Mouse (Mus musculus): ENCODE data around the gene Micall1. TPM values are rescaled to one million over a fixed set of nuclear protein-coding genes. Genes with fewer than 3 reads are reported as not detected.

Micall1 gene
- polyA plus RNA-seq, 1 experiment from 2014 or later, result 0.92 TPM

- ATAC-seq, result no peak
- peak overlapping the region; percentile 73; the same call in 1 of the 2 replicates for H3K4me3 ChIP-seq (ENCODE audit: low read depth, low read length)
- 80% methylated on average over 2 of the region's 2 CpGs for WGBS (ENCODE audit: insufficient replicate concordance)
- H3K36me3 ChIP-seq (replicated peaks; ENCODE audit: insufficient read depth, low read length), result peaks cover 1% of the 10 kb centered on the region; the same call in 1 of the 2 replicates
- no peak for TF ChIP-seq EP300 (IDR thresholded peaks at IDR 0.05; ENCODE audit: low read depth)
- TF ChIP-seq CTCF (IDR thresholded peaks at IDR 0.05; ENCODE audit: low read depth), result no peak
- H3K9ac ChIP-seq (replicated peaks), result 0 out of 2 replicates have a peak overlapping the region, but pooled peaks have one; percentile 11
- no peaks in the 10 kb centered on the region for H3K9me3 ChIP-seq (ENCODE audit: low read length)
- DNase-seq, result no peak
- peak overlapping the region; percentile 97 for H3K4me2 ChIP-seq (ENCODE audit: low read depth, low read length)
- no peak overlapping the region for H3K27ac ChIP-seq (ENCODE audit: low read depth)
- H3K27me3 ChIP-seq (ENCODE audit: insufficient read depth, low read length), result no peaks in the 10 kb centered on the region
- peaks cover 23% of the 10 kb centered on the region for H3K4me1 ChIP-seq (ENCODE audit: insufficient read depth)
Measured at GRCm38 (mm10) chr15:79110528-79110927, 1.8 kb downstream of the Micall1 start.

GRCm38 (mm10) chr15:79111774-79112173, 3.1 kb downstream of the Micall1 start:
- Histone ChIP-seq H3K4me3 (ENCODE audit: low read depth, low read length) (no peak overlapping the region), H3K4me1 (ENCODE audit: insufficient read depth) (peaks cover 23% of the 10 kb centered on the region), H3K27me3 (ENCODE audit: insufficient read depth, low read length) (no peaks in the 10 kb centered on the region), H3K27ac (ENCODE audit: low read depth) (no peak overlapping the region), H3K4me2 (ENCODE audit: low read depth, low read length) (no peak overlapping the region), H3K36me3 (replicated peaks; ENCODE audit: insufficient read depth, low read length) (peaks cover 3% of the 10 kb centered on the region; the same call in 1 of the 2 replicates), H3K9ac (replicated peaks) (no peak overlapping the region), H3K9me3 (ENCODE audit: low read length) (no peaks in the 10 kb centered on the region)
- DNase-seq (no peak), ATAC-seq (no peak)
- TF ChIP-seq EP300 (IDR thresholded peaks at IDR 0.05; ENCODE audit: low read depth) (no peak), CTCF (IDR thresholded peaks at IDR 0.05; ENCODE audit: low read depth) (no peak)
- 76% methylated on average over 4 of the region's 4 CpGs for WGBS (ENCODE audit: insufficient replicate concordance)

- ATAC-seq (no peak), DNase-seq (no peak)
- Histone ChIP-seq H3K9me3 (ENCODE audit: low read length) (no peaks in the 10 kb centered on the region), H3K9ac (replicated peaks) (no peak overlapping the region), H3K27ac (ENCODE audit: low read depth) (no peak overlapping the region), H3K36me3 (replicated peaks; ENCODE audit: insufficient read depth, low read length) (peaks cover 9% of the 10 kb centered on the region), H3K4me2 (ENCODE audit: low read depth, low read length) (no peak overlapping the region), H3K4me3 (ENCODE audit: low read depth, low read length) (no peak overlapping the region), H3K4me1 (ENCODE audit: insufficient read depth) (peaks cover 6% of the 10 kb centered on the region), H3K27me3 (ENCODE audit: insufficient read depth, low read length) (no peaks in the 10 kb centered on the region)
- TF ChIP-seq EP300 (IDR thresholded peaks at IDR 0.05; ENCODE audit: low read depth) (no peak), CTCF (IDR thresholded peaks at IDR 0.05; ENCODE audit: low read depth) (no peak)
- WGBS (ENCODE audit: insufficient replicate concordance), result 55% methylated on average over 5 of the region's 5 CpGs
Measured at GRCm38 (mm10) chr15:79115276-79115675, 6.6 kb downstream of the Micall1 start.

GRCm38 (mm10) chr15:79119491-79119890, 10.8 kb downstream of the Micall1 start:
- ATAC-seq (no peak), DNase-seq (no peak)
- no peaks in the 10 kb centered on the region for H3K4me1 ChIP-seq (ENCODE audit: insufficient read depth)
- no peaks in the 10 kb centered on the region for H3K27me3 ChIP-seq (ENCODE audit: insufficient read depth, low read length)
- H3K4me2 ChIP-seq (ENCODE audit: low read depth, low read length), result no peak overlapping the region
- TF ChIP-seq EP300 (IDR thresholded peaks at IDR 0.05; ENCODE audit: low read depth) (no peak), CTCF (IDR thresholded peaks at IDR 0.05; ENCODE audit: low read depth) (no peak)
- H3K9ac ChIP-seq (replicated peaks), result no peak overlapping the region
- no peaks in the 10 kb centered on the region for H3K9me3 ChIP-seq (ENCODE audit: low read length)
- no peak overlapping the region for H3K4me3 ChIP-seq (ENCODE audit: low read depth, low read length)
- WGBS (ENCODE audit: insufficient replicate concordance), result 80% methylated on average over 9 of the region's 9 CpGs
- H3K27ac ChIP-seq (ENCODE audit: low read depth), result no peak overlapping the region
- H3K36me3 ChIP-seq (replicated peaks; ENCODE audit: insufficient read depth, low read length), result peaks cover 11% of the 10 kb centered on the region

GRCm38 (mm10) chr15:79122119-79122518, 13.4 kb downstream of the Micall1 start:
- WGBS (ENCODE audit: insufficient replicate concordance), result 78% methylated on average over 4 of the region's 4 CpGs

GRCm38 (mm10) chr15:79122546-79122945, 13.8 kb downstream of the Micall1 start:
- Histone ChIP-seq H3K9me3 (ENCODE audit: low read length) (no peaks in the 10 kb centered on the region), H3K4me3 (ENCODE audit: low read depth, low read length) (no peak overlapping the region), H3K9ac (replicated peaks) (no peak overlapping the region), H3K4me2 (ENCODE audit: low read depth, low read length) (no peak overlapping the region), H3K4me1 (ENCODE audit: insufficient read depth) (no peaks in the 10 kb centered on the region), H3K27ac (ENCODE audit: low read depth) (no peak overlapping the region), H3K36me3 (replicated peaks; ENCODE audit: insufficient read depth, low read length) (peaks cover 13% of the 10 kb centered on the region), H3K27me3 (ENCODE audit: insufficient read depth, low read length) (no peaks in the 10 kb centered on the region)
- ATAC-seq, result no peak
- DNase-seq, result no peak
- no peak for TF ChIP-seq EP300 (IDR thresholded peaks at IDR 0.05; ENCODE audit: low read depth)
- no peak for TF ChIP-seq CTCF (IDR thresholded peaks at IDR 0.05; ENCODE audit: low read depth)
- WGBS (ENCODE audit: insufficient replicate concordance), result 80% methylated on average over 13 of the region's 13 CpGs

More at GRCm38 (mm10) chr15:79122119-79122518, 13.4 kb downstream of the Micall1 start:
- H3K4me2 ChIP-seq (ENCODE audit: low read depth, low read length), result no peak overlapping the region
- H3K4me1 ChIP-seq (ENCODE audit: insufficient read depth), result no peaks in the 10 kb centered on the region
- no peaks in the 10 kb centered on the region for H3K9me3 ChIP-seq (ENCODE audit: low read length)
- no peak overlapping the region for H3K27ac ChIP-seq (ENCODE audit: low read depth)
- DNase-seq, result no peak
- no peak for TF ChIP-seq CTCF (IDR thresholded peaks at IDR 0.05; ENCODE audit: low read depth)
- no peak for TF ChIP-seq EP300 (IDR thresholded peaks at IDR 0.05; ENCODE audit: low read depth)
- no peak for ATAC-seq
- no peak overlapping the region for H3K4me3 ChIP-seq (ENCODE audit: low read depth, low read length)
- H3K27me3 ChIP-seq (ENCODE audit: insufficient read depth, low read length), result no peaks in the 10 kb centered on the region
- no peak overlapping the region for H3K9ac ChIP-seq (replicated peaks)
- peaks cover 11% of the 10 kb centered on the region for H3K36me3 ChIP-seq (replicated peaks; ENCODE audit: insufficient read depth, low read length)

GRCm38 (mm10) chr15:79123751-79124150, 15.1 kb downstream of the Micall1 start:
- H3K9ac ChIP-seq (replicated peaks), result no peak overlapping the region
- TF ChIP-seq EP300 (IDR thresholded peaks at IDR 0.05; ENCODE audit: low read depth) (no peak), CTCF (IDR thresholded peaks at IDR 0.05; ENCODE audit: low read depth) (no peak)
- DNase-seq (no peak), ATAC-seq (no peak)
- 74% methylated on average over 6 of the region's 6 CpGs for WGBS (ENCODE audit: insufficient replicate concordance)
- no peaks in the 10 kb centered on the region for H3K27me3 ChIP-seq (ENCODE audit: insufficient read depth, low read length)
- H3K36me3 ChIP-seq (replicated peaks; ENCODE audit: insufficient read depth, low read length), result peaks cover 19% of the 10 kb centered on the region
- H3K4me3 ChIP-seq (ENCODE audit: low read depth, low read length), result no peak overlapping the region
- no peaks in the 10 kb centered on the region for H3K9me3 ChIP-seq (ENCODE audit: low read length)
- no peaks in the 10 kb centered on the region for H3K4me1 ChIP-seq (ENCODE audit: insufficient read depth)
- no peak overlapping the region for H3K27ac ChIP-seq (ENCODE audit: low read depth)
- no peak overlapping the region for H3K4me2 ChIP-seq (ENCODE audit: low read depth, low read length)
